Mouse (Mus musculus): ENCODE measurements around the gene Edar. TPM values are rescaled to one million over a fixed set of nuclear protein-coding genes. Genes with fewer than 3 reads are reported as not detected.

Gene Edar
- 0.48 TPM for polyA plus RNA-seq (2014; fragmentation: Illumina TruSeq; extraction: RNeasy Lipid Tissue Mini Kit (QIAGEN cat#74804); ENCODE audit: insufficient read depth, low read depth, low replicate concordance)

GRCm38 (mm10) chr10:58675533-58675932 is at the start of gene Edar:
Edar (minus strand) TSS chr10:58675654.

GRCm38 (mm10) chr10:58718110-58718509 is 42.7 kb upstream of the Edar start, which contains the start of gene Gm17542:
Gm17542 (minus strand) TSS chr10:58718210.

Other genes with a start within 250 kb of the Edar start
- gene Ranbp2, start 228.7 kb downstream of the Edar start, polyA plus RNA-seq (2014; fragmentation: Illumina TruSeq; extraction: RNeasy Lipid Tissue Mini Kit (QIAGEN cat#74804); ENCODE audit: insufficient read depth, low read depth, low replicate concordance) = 14.9 TPM
- 2.0 TPM for gene Ccdc138, start 177.7 kb downstream of the Edar start, polyA plus RNA-seq (2014; fragmentation: Illumina TruSeq; extraction: RNeasy Lipid Tissue Mini Kit (QIAGEN cat#74804); ENCODE audit: insufficient read depth, low read depth, low replicate concordance)
- not detected for gene Gm17542, start 42.6 kb upstream of the Edar start, polyA plus RNA-seq (2014; fragmentation: Illumina TruSeq; extraction: RNeasy Lipid Tissue Mini Kit (QIAGEN cat#74804); ENCODE audit: insufficient read depth, low read depth, low replicate concordance)
- gene Sh3rf3, start 137.7 kb upstream of the Edar start, polyA plus RNA-seq (2014; fragmentation: Illumina TruSeq; extraction: RNeasy Lipid Tissue Mini Kit (QIAGEN cat#74804); ENCODE audit: insufficient read depth, low read depth, low replicate concordance) = 1.1 TPM

All from lung, adult 10 weeks (tissue).